Mouse (Mus musculus) liver, adult 2 months (tissue): ENCODE measurements around the gene Acsm2.

Source experiments
- CTCF ChIP-seq: fragments of 200-500 bp; IDR thresholded peaks from 2 replicates; pipeline ENCODE4 v1.5.1; 2011; ENCODE audit warnings: low read depth, low read length, control low read depth
- POLR2A ChIP-seq: fragments of 200-500 bp; IDR thresholded peaks from 2 replicates; pipeline ENCODE4 v1.6.1; 2011; ENCODE audit warnings: low read length, control low read depth; ENCODE audit not compliant: insufficient read depth; ENCODE audit errors: extremely low read depth

- no peak for TF ChIP-seq CTCF
- no peak for TF ChIP-seq POLR2A
These were observed 11.7 kb upstream of the Acsm2 start for GRCm38 (mm10) chr7:119542445-119542844.
